Mouse (Mus musculus): Measurements from ENCODE around the gene Map7d2.

- TF ChIP-seq POLR2A (IDR thresholded peaks at IDR 0.05; ENCODE audit: extremely low read depth, insufficient read depth, low read length) (no peak), CTCF (IDR thresholded peaks at IDR 0.05; ENCODE audit: extremely low read depth, insufficient read depth, low read length) (no peak)
These were observed 108.3 kb downstream of the Map7d2 start for GRCm38 (mm10) chrX:159522651-159523050.

Data from cortical plate, adult 2 months (tissue).